Mouse (Mus musculus): ENCODE results near the gene Chuk.

The Chuk gene

GRCm38 (mm10) chr19:44042121-44042520 is 65.2 kb downstream of the Chuk start:
- no peak for DNase-seq (ENCODE audit: low spot score)

- DNase-seq (ENCODE audit: low spot score), result no peak
Observed at GRCm38 (mm10) chr19:44033396-44033795, 73.9 kb downstream of the Chuk start.

- no peak for DNase-seq (ENCODE audit: low spot score)
Observed at GRCm38 (mm10) chr19:44032046-44032744, 75.1 kb downstream of the Chuk start.

GRCm38 (mm10) chr19:44030024-44030423 is 77.3 kb downstream of the Chuk start:
- DNase-seq (ENCODE audit: low spot score), result no peak

GRCm38 (mm10) chr19:44028972-44029371 is 78.3 kb downstream of the Chuk start, which contains the start of gene Cyp2c23:
Gene Cyp2c23, minus strand, starts transcription at chr19:44029208.
- DNase-seq (ENCODE audit: low spot score), result no peak

- DNase-seq (ENCODE audit: low spot score), result no peak
Observed at GRCm38 (mm10) chr19:44026956-44027530, 80.2 kb downstream of the Chuk start.

- no peak for DNase-seq (ENCODE audit: low spot score)
Observed at GRCm38 (mm10) chr19:44024921-44025585, 82.2 kb downstream of the Chuk start.
